Mouse (Mus musculus) erythroblast, embryonic 14.5 days (primary cell): Measurements from ENCODE around the gene Foxo6.

ENCODE experiments used
- GATA1 ChIP-seq: IDR thresholded peaks from 2 replicates; pipeline ENCODE4 v1.6.1; 2012; ENCODE audit warnings: low read length, inconsistent platforms, mixed read lengths
- TAL1 ChIP-seq: IDR thresholded peaks from 3 replicates; pipeline ENCODE4 v1.6.1; 2012; ENCODE audit warnings: low read length, inconsistent platforms, mixed read lengths

DNA sequence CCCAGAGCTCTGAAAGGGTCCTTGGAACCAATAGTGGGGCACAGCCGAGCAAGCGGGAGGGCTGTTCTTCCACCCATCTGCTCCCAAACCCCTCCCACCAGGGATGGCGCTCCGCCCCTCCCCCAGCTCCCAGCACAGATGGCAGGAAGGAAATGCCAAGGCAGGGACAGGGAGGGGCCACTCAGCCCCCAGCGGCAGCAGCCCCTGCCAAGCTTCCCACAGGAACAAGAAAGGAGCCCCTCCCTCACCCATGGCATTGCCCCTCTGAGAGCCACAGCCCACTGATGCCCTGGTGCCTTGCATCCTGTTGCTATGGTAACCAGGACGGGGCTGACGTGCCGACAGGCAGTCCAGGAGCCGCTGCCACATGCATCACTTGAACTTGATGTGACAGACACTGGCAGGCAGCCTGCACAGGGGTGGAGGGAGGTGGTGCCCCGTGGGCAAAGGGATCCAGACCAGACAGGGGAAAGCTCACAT lies 44.3 kb downstream of the Foxo6 start:
- TF ChIP-seq GATA1, result no peak
- TF ChIP-seq TAL1, result no peak
